Mouse (Mus musculus): ENCODE measurements around the gene Hsp90ab1. TPM values are rescaled to one million over a fixed set of nuclear protein-coding genes. Genes with fewer than 3 reads are reported as not detected.
A peak's percentile ranks its signal among the peaks of the same experiment; 100 is the strongest.

Hsp90ab1 gene
- total and polyA plus RNA-seq, 2 experiments from 2014 or later = 1,063 to 1,371 TPM

GRCm38 (mm10) chr17:45585725-45586448 lies 12.8 kb upstream of the Hsp90ab1 start:
- no peaks in the 10 kb centered on the region for H3K4me1 ChIP-seq (ENCODE audit: insufficient read depth, low read length)
- no peaks in the 10 kb centered on the region for H3K36me3 ChIP-seq (ENCODE audit: insufficient read depth, low read length)
- 64% methylated on average over 23 of the region's 23 CpGs for WGBS
- H3K27ac ChIP-seq (ENCODE audit: low read depth, low read length) = peak overlapping the region; percentile 69
- DNase-seq (ENCODE audit: low spot score) = no peak
- H3K4me2 ChIP-seq (ENCODE audit: low read depth, low read length, poor library complexity, severe bottlenecking) = no peak overlapping the region
- TF ChIP-seq CTCF (IDR thresholded peaks at IDR 0.05) = no peak
- H3K27me3 ChIP-seq (ENCODE audit: insufficient read depth, low read length) = no peaks in the 10 kb centered on the region
- no peaks in the 10 kb centered on the region for H3K9me3 ChIP-seq (ENCODE audit: low read length)
- no peak overlapping the region for H3K4me3 ChIP-seq (ENCODE audit: low read depth, low read length)
- ATAC-seq (ENCODE audit: low FRiP score) = no peak
- no peak overlapping the region for H3K9ac ChIP-seq (replicated peaks; ENCODE audit: low read length, poor library complexity, severe bottlenecking)

GRCm38 (mm10) chr17:45584939-45585678 lies 12.0 kb upstream of the Hsp90ab1 start:
- Histone ChIP-seq H3K4me2 (ENCODE audit: low read depth, low read length, poor library complexity, severe bottlenecking) (no peak overlapping the region), H3K4me3 (ENCODE audit: low read depth, low read length) (no peak overlapping the region), H3K4me1 (ENCODE audit: insufficient read depth, low read length) (no peaks in the 10 kb centered on the region), H3K36me3 (ENCODE audit: insufficient read depth, low read length) (no peaks in the 10 kb centered on the region), H3K27ac (ENCODE audit: low read depth, low read length) (peak overlapping the region; percentile 69), H3K9me3 (ENCODE audit: low read length) (no peaks in the 10 kb centered on the region), H3K27me3 (ENCODE audit: insufficient read depth, low read length) (no peaks in the 10 kb centered on the region), H3K9ac (replicated peaks; ENCODE audit: low read length, poor library complexity, severe bottlenecking) (no peak overlapping the region; the same call in 1 of the 2 replicates)
- ATAC-seq (ENCODE audit: low FRiP score) (peak; percentile 71), DNase-seq (ENCODE audit: low spot score) (peak; percentile 86)
- TF ChIP-seq CTCF (IDR thresholded peaks at IDR 0.05) = peak; percentile 89
- 22% methylated on average over 14 of the region's 14 CpGs for WGBS

GRCm38 (mm10) chr17:45584096-45584896 lies 11.2 kb upstream of the Hsp90ab1 start:
- H3K9me3 ChIP-seq (ENCODE audit: low read length) = no peaks in the 10 kb centered on the region
- no peaks in the 10 kb centered on the region for H3K27me3 ChIP-seq (ENCODE audit: insufficient read depth, low read length)
- no peak overlapping the region for H3K4me2 ChIP-seq (ENCODE audit: low read depth, low read length, poor library complexity, severe bottlenecking)
- H3K4me1 ChIP-seq (ENCODE audit: insufficient read depth, low read length) = no peaks in the 10 kb centered on the region
- no peak overlapping the region for H3K4me3 ChIP-seq (ENCODE audit: low read depth, low read length)
- H3K27ac ChIP-seq (ENCODE audit: low read depth, low read length) = peak overlapping the region; percentile 69
- WGBS = 42% methylated on average over 12 of the region's 12 CpGs
- H3K36me3 ChIP-seq (ENCODE audit: insufficient read depth, low read length) = no peaks in the 10 kb centered on the region
- TF ChIP-seq CTCF (IDR thresholded peaks at IDR 0.05) = no peak
- no peak overlapping the region for H3K9ac ChIP-seq (replicated peaks; ENCODE audit: low read length, poor library complexity, severe bottlenecking)
- DNase-seq (ENCODE audit: low spot score) (peak; percentile 85), ATAC-seq (ENCODE audit: low FRiP score) (peak; percentile 73)

DNA sequence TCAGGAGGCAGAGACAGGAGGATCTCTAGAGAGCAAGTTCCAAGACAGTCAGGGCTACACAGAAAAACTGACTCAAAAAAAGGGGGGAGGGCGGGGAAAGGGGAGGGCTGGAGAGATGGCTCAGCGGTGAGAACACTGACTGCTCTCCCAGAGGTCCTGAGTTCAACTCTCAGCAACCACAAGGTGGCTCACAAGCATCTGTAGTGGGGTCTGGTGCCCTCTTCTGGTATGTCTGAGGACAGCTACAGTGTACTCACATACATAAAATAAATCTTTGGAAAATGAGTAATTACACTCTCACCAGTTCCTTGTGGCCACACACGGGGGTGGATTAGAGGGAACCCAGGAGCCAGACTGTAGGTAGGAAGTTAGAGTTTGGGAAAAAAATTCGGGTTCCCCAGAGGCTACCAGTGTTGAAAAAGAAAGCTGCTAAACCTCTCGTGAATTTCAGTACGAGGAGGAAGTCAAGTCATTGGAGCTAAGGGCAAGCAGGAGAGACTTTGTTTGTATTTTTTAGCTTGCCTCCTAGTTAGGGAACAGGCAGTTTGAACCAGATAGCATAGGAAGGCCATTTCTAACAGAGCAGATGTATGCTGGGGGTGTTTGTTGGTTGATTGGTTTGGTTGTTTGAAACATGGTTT lies 9.8 kb upstream of the Hsp90ab1 start:
- no peaks in the 10 kb centered on the region for H3K27me3 ChIP-seq (ENCODE audit: insufficient read depth, low read length)
- H3K4me2 ChIP-seq (ENCODE audit: low read depth, low read length, poor library complexity, severe bottlenecking) = no peak overlapping the region
- no peak for DNase-seq (ENCODE audit: low spot score)
- H3K36me3 ChIP-seq (ENCODE audit: insufficient read depth, low read length) = no peaks in the 10 kb centered on the region
- H3K4me3 ChIP-seq (ENCODE audit: low read depth, low read length) = no peak overlapping the region
- no peak for ATAC-seq (ENCODE audit: low FRiP score)
- no peaks in the 10 kb centered on the region for H3K4me1 ChIP-seq (ENCODE audit: insufficient read depth, low read length)
- WGBS = 70% methylated on average over 6 of the region's 6 CpGs
- no peaks in the 10 kb centered on the region for H3K9me3 ChIP-seq (ENCODE audit: low read length)
- H3K9ac ChIP-seq (replicated peaks; ENCODE audit: low read length, poor library complexity, severe bottlenecking) = no peak overlapping the region
- peak; percentile 76 for TF ChIP-seq CTCF (IDR thresholded peaks at IDR 0.05)
- H3K27ac ChIP-seq (ENCODE audit: low read depth, low read length) = no peak overlapping the region

DNA sequence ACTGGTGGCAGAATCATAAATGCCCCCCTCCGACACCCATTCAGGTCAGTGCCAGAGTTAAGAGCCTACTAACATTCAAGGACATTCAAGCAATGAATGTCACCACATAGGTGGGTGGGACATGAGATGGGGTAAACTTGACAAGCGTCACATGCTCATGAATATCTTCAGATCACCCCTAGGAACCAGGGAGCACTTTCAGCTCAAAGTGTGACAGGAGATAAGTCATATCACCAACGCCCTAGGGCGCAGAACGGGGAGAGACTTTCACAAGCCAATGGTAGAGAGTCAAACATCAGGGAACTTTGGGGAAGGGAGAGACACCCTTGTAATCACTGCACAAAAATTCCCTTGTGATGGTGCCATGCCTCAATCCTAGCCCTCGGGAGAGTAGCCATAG lies 9.1 kb upstream of the Hsp90ab1 start:
- Histone ChIP-seq H3K4me1 (ENCODE audit: insufficient read depth, low read length) (no peaks in the 10 kb centered on the region), H3K4me2 (ENCODE audit: low read depth, low read length, poor library complexity, severe bottlenecking) (no peak overlapping the region), H3K9ac (replicated peaks; ENCODE audit: low read length, poor library complexity, severe bottlenecking) (no peak overlapping the region), H3K27me3 (ENCODE audit: insufficient read depth, low read length) (no peaks in the 10 kb centered on the region), H3K27ac (ENCODE audit: low read depth, low read length) (no peak overlapping the region), H3K36me3 (ENCODE audit: insufficient read depth, low read length) (no peaks in the 10 kb centered on the region), H3K4me3 (ENCODE audit: low read depth, low read length) (no peak overlapping the region), H3K9me3 (ENCODE audit: low read length) (no peaks in the 10 kb centered on the region)
- DNase-seq (ENCODE audit: low spot score) (no peak), ATAC-seq (ENCODE audit: low FRiP score) (no peak)
- TF ChIP-seq CTCF (IDR thresholded peaks at IDR 0.05) = no peak
- WGBS = 94% methylated on average over 6 of the region's 6 CpGs

Measured in midbrain, postnatal 0 days (tissue).